Mouse (Mus musculus): Measurements from ENCODE around the gene Gpr37l1. TPM values are rescaled to one million over a fixed set of nuclear protein-coding genes. Genes with fewer than 3 reads are reported as not detected.
"Not testable (repeated sequence)": the region's sequence is repeated elsewhere in the genome, so short reads cannot be mapped to it uniquely, and the experiment has no call there.

The Gpr37l1 gene
- polyA plus RNA-seq, 1 experiment = not detected

- Histone ChIP-seq H3K4me1 (ENCODE audit: control insufficient read depth, insufficient read depth, low read length) (no peaks in the 10 kb centered on the region), H3K4me3 (ENCODE audit: insufficient read depth, low read length) (no peak overlapping the region), H3K27ac (ENCODE audit: insufficient read depth, low read length) (no peak overlapping the region)
- TF ChIP-seq POLR2A (IDR thresholded peaks at IDR 0.05; ENCODE audit: low read depth, low read length) = no peak
These were observed 31.7 kb upstream of the Gpr37l1 start for GRCm38 (mm10) chr1:135199014-135199819.

GRCm38 (mm10) chr1:135198412-135198811, 30.9 kb upstream of the Gpr37l1 start:
- TF ChIP-seq CTCF (IDR thresholded peaks at IDR 0.05; ENCODE audit: borderline replicate concordance, insufficient read depth, low read length) (no peak), POLR2A (IDR thresholded peaks at IDR 0.05; ENCODE audit: low read depth, low read length) (no peak)
- Histone ChIP-seq H3K4me1 (ENCODE audit: control insufficient read depth, insufficient read depth, low read length) (no peaks in the 10 kb centered on the region), H3K27ac (ENCODE audit: insufficient read depth, low read length) (no peak overlapping the region), H3K4me3 (ENCODE audit: insufficient read depth, low read length) (no peak overlapping the region)

GRCm38 (mm10) chr1:135195907-135196440, 28.5 kb upstream of the Gpr37l1 start:
- no peak overlapping the region for H3K4me3 ChIP-seq (ENCODE audit: insufficient read depth, low read length)
- no peaks in the 10 kb centered on the region for H3K4me1 ChIP-seq (ENCODE audit: control insufficient read depth, insufficient read depth, low read length)
- no peak for TF ChIP-seq POLR2A (IDR thresholded peaks at IDR 0.05; ENCODE audit: low read depth, low read length)
- no peak for TF ChIP-seq CTCF (IDR thresholded peaks at IDR 0.05; ENCODE audit: borderline replicate concordance, insufficient read depth, low read length)
- no peak overlapping the region for H3K27ac ChIP-seq (ENCODE audit: insufficient read depth, low read length)

- H3K4me1 ChIP-seq (ENCODE audit: control insufficient read depth, insufficient read depth, low read length); H3K27ac ChIP-seq (ENCODE audit: insufficient read depth, low read length); H3K4me3 ChIP-seq (ENCODE audit: insufficient read depth, low read length): not testable (repeated sequence)
These were observed 26.9 kb upstream of the Gpr37l1 start for GRCm38 (mm10) chr1:135194335-135194734.

DNA sequence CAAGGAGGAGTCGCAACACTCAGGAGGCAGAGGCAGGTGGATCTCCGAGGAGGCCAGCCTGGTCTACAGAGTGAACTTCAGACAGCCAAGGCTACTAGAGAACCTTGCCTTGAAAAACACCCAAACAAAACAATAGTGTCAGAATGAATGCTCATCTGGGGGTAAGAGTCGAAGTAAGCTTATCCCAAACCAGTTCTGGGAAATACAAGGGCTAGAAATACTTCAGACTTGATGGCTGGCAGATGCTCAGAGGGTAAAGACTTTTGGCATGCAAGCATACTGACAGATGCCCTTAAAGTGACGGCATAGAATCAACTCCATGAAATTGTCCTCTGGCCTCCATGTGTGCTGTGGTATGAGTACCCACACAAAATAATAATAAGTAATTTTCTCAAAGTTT, 21.7 kb upstream of the Gpr37l1 start:
- TF ChIP-seq CTCF (IDR thresholded peaks at IDR 0.05; ENCODE audit: borderline replicate concordance, insufficient read depth, low read length) (no peak), POLR2A (IDR thresholded peaks at IDR 0.05; ENCODE audit: low read depth, low read length) (no peak)
- Histone ChIP-seq H3K4me3 (ENCODE audit: insufficient read depth, low read length) (no peak overlapping the region), H3K27ac (ENCODE audit: insufficient read depth, low read length) (no peak overlapping the region), H3K4me1 (ENCODE audit: control insufficient read depth, insufficient read depth, low read length) (no peaks in the 10 kb centered on the region; the same call in 1 of the 2 replicates)

DNA sequence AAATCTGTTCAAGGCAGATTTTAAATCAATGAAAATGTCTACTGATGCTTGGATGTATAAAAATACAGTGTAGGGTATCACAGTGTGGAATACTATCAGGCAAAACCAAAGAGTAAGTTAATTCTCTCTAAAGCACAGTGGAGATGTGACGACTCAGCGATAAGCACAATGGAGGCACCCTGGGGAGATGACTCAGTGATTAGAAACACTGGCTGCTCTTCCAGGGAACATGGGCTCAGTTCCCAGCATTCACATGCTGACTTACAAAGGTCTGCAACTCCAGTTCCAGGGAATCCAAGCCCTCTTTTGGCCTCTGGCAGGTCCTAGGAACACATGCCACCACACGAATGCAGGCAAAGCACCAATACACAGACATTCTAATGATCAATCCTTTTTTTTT, 20.7 kb upstream of the Gpr37l1 start:
- Histone ChIP-seq H3K4me1 (ENCODE audit: control insufficient read depth, insufficient read depth, low read length) (no peaks in the 10 kb centered on the region; the same call in 1 of the 2 replicates), H3K27ac (ENCODE audit: insufficient read depth, low read length) (no peak overlapping the region), H3K4me3 (ENCODE audit: insufficient read depth, low read length) (no peak overlapping the region)
- TF ChIP-seq CTCF (IDR thresholded peaks at IDR 0.05; ENCODE audit: borderline replicate concordance, insufficient read depth, low read length) (no peak), POLR2A (IDR thresholded peaks at IDR 0.05; ENCODE audit: low read depth, low read length) (no peak)

GRCm38 (mm10) chr1:135187016-135187415, 19.5 kb upstream of the Gpr37l1 start:
- H3K27ac ChIP-seq (ENCODE audit: insufficient read depth, low read length); H3K4me1 ChIP-seq (ENCODE audit: control insufficient read depth, insufficient read depth, low read length); H3K4me3 ChIP-seq (ENCODE audit: insufficient read depth, low read length): not testable (repeated sequence)

DNA sequence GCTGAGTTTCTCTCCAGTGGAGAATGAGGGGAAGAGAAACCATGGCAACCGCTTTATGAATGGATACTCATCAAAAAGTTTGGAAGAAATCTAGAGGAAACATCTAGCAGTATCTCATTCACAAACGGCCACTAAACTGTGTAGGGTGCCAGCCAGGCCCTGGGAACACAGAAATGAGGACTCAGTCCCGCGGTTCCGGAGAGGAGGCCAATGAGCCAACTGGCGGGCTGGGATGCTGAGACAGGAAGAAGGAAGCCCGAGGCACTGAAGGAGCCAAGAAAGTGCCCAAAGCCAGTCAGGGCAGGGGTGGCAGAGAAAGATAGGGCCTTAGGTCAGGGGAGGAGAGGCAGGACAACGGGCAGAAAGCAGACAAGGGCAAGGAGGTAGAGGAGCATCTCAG, 18.9 kb upstream of the Gpr37l1 start:
- no peak overlapping the region for H3K27ac ChIP-seq (ENCODE audit: insufficient read depth, low read length)
- no peak for TF ChIP-seq CTCF (IDR thresholded peaks at IDR 0.05; ENCODE audit: borderline replicate concordance, insufficient read depth, low read length)
- H3K4me3 ChIP-seq (ENCODE audit: insufficient read depth, low read length) = no peak overlapping the region
- H3K4me1 ChIP-seq (ENCODE audit: control insufficient read depth, insufficient read depth, low read length) = no peaks in the 10 kb centered on the region; the same call in 1 of the 2 replicates

DNA sequence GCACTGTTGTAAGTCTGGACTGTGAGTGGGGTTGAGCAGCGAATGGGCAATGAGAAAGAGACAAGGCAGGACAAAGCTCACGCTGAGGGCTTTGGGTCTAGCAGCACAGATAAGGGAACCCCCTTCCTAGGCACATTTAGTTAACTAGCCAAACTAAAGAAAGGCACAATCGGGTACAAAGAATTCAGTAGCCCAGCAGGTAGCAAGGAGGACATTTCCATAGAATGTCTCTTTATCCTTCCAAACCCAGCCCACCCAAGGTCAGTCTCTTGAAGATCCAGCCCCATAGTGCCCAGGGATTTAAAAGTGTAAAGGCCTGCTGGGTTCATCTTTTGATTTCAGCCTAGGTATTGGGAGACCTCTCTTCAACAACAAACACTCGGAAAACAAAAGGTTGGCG, 18.5 kb upstream of the Gpr37l1 start:
- Histone ChIP-seq H3K27ac (ENCODE audit: insufficient read depth, low read length) (no peak overlapping the region), H3K4me1 (ENCODE audit: control insufficient read depth, insufficient read depth, low read length) (no peaks in the 10 kb centered on the region; the same call in 1 of the 2 replicates), H3K4me3 (ENCODE audit: insufficient read depth, low read length) (no peak overlapping the region)
- no peak for TF ChIP-seq CTCF (IDR thresholded peaks at IDR 0.05; ENCODE audit: borderline replicate concordance, insufficient read depth, low read length)

GRCm38 (mm10) chr1:135183941-135184570, 16.6 kb upstream of the Gpr37l1 start:
- no peak for TF ChIP-seq POLR2A (IDR thresholded peaks at IDR 0.05; ENCODE audit: low read depth, low read length)
- no peak for TF ChIP-seq CTCF (IDR thresholded peaks at IDR 0.05; ENCODE audit: borderline replicate concordance, insufficient read depth, low read length)
- Histone ChIP-seq H3K4me1 (ENCODE audit: control insufficient read depth, insufficient read depth, low read length) (no peaks in the 10 kb centered on the region; the same call in 1 of the 2 replicates), H3K27ac (ENCODE audit: insufficient read depth, low read length) (no peak overlapping the region), H3K4me3 (ENCODE audit: insufficient read depth, low read length) (no peak overlapping the region)

Data from embryonic fibroblast, embryonic 13.5 days (primary cell).